Mouse (Mus musculus): ENCODE results near the gene 9130008F23Rik.

GRCm38 (mm10) chr17:40915499-40915898 is 35.1 kb upstream of the 9130008F23Rik start:
- TF ChIP-seq UBTF (IDR thresholded peaks at IDR 0.05; ENCODE audit: low read depth, low read length) (no peak), POLR2A (IDR thresholded peaks at IDR 0.05; ENCODE audit: low read depth, low read length) (no peak), ELF1 (IDR thresholded peaks at IDR 0.05; ENCODE audit: low read depth, low read length) (no peak), CTCF (conservative IDR thresholded peaks at IDR 0.05 in 1 of 2, IDR thresholded peaks at IDR 0.05 in 1 of 2; ENCODE audit: low read depth in 2 of 2, low read length in 2 of 2) (no peak), BHLHE40 (IDR thresholded peaks at IDR 0.05; ENCODE audit: low read depth, low read length) (no peak), POLR2AphosphoS2 (IDR thresholded peaks at IDR 0.05; ENCODE audit: low read depth, low read length) (no peak), SMC3 (IDR thresholded peaks at IDR 0.05; ENCODE audit: low read depth, low read length) (no peak), EP300 (IDR thresholded peaks at IDR 0.05; ENCODE audit: low read length) (no peak), NELFE (IDR thresholded peaks at IDR 0.05; ENCODE audit: low read depth, low read length) (no peak), JUN (IDR thresholded peaks at IDR 0.05; ENCODE audit: insufficient read depth, low read depth, low read length) (no peak)
